Mouse (Mus musculus) adrenal gland, postnatal 36 days (tissue): ENCODE results near the gene Espn. TPM values are rescaled to one million over a fixed set of nuclear protein-coding genes. Genes with fewer than 3 reads are reported as not detected.

Experiments
- DNase-seq, 2 experiments: peaks; one replicate each; pipeline ENCODE4 v3.0.0; 2021; ENCODE audit warnings: mixed read lengths in 1 of 2
- total RNA-seq, 2 experiments: library from RNA; stranded (reverse); gene quantifications; 2 replicates each; pipeline ENCODE4 v1.2.3; 2021

Espn gene
- total RNA-seq, 2 experiments from 2014 or later, result 1.2 to 1.5 TPM

- DNase-seq, result no peak
Measured at GRCm38 (mm10) chr4:152070494-152071396, 81.4 kb downstream of the Espn start.

Other genes starting within 250 kb of the Espn start
- 10 to 100 TPM; 93.5 to 95.9 TPM for gene Dnajc11, start 218.7 kb downstream of the Espn start, total RNA-seq
- gene Thap3, start 163.4 kb downstream of the Espn start, total RNA-seq, result 10 to 100 TPM; 19.5 to 20.5 TPM
- gene Phf13, start 156.1 kb downstream of the Espn start, total RNA-seq, result 10 to 100 TPM; 17.2 to 17.7 TPM
- 10 to 100 TPM; 21.7 to 29.7 TPM for gene Klhl21, start 143.6 kb downstream of the Espn start, total RNA-seq
- gene Zbtb48, start 124.7 kb downstream of the Espn start, total RNA-seq, result 1 to 10 TPM; 8.6 to 9.7 TPM
- gene Tas1r1, start 113.8 kb downstream of the Espn start, total RNA-seq, result not detected
- gene Nol9, start 113.0 kb downstream of the Espn start, total RNA-seq, result 10 to 100 TPM; 24.8 to 27.3 TPM
- gene Plekhg5, start 79.9 kb downstream of the Espn start, total RNA-seq, result 10 to 100 TPM; 10.0 to 13.5 TPM
- 1 to 10 TPM; 1.7 to 3.0 TPM for gene Tnfrsf25, start 36.4 kb downstream of the Espn start, total RNA-seq
- not detected for gene Hes2, start 6.5 kb upstream of the Espn start, total RNA-seq
- 10 to 100 TPM; 37.1 to 53.6 TPM for gene Acot7, start 25.8 kb upstream of the Espn start, total RNA-seq
- gene Gpr153, start 121.9 kb upstream of the Espn start, total RNA-seq, result 1 to 10 TPM; 4.7 to 7.2 TPM
- not detected for gene Hes3, start 139.3 kb upstream of the Espn start, total RNA-seq
- gene Icmt, start 144.9 kb upstream of the Espn start, total RNA-seq, result 10 to 100 TPM; 49.0 to 50.2 TPM
- under 1 TPM; 0.46 to 0.96 TPM for gene Rnf207, start 166.6 kb upstream of the Espn start, total RNA-seq
- gene Rpl22, start 173.4 kb upstream of the Espn start, total RNA-seq, result 100 to 1,000 TPM; 496 to 507 TPM
- 1 to 10 TPM; 5.0 to 5.4 TPM for gene Chd5, start 186.3 kb upstream of the Espn start, total RNA-seq